Mouse (Mus musculus) kidney, embryonic 14.5 days (tissue): Measurements from ENCODE around the gene Vezf1. TPM values are rescaled to one million over a fixed set of nuclear protein-coding genes. Genes with fewer than 3 reads are reported as not detected.

Experiments
- ATAC-seq: fragments of 200-750 bp; cut with Nextera tagmentation; 2 replicates; pipeline ENCODE4 v1.8.0; 2017; ENCODE audit warnings: moderate number of reproducible peaks, mild to moderate bottlenecking, moderate TSS enrichment, moderate library complexity; ENCODE audit not compliant: low FRiP score, low TSS enrichment
- H3K27ac ChIP-seq: fragments of 300-500 bp; sonication (generic); 2 replicates; pipeline ENCODE4 v1.5.1; 2014; ENCODE audit warnings: low read depth, mild to moderate bottlenecking, low read length, moderate library complexity, mixed read lengths
- H3K27me3 ChIP-seq: fragments of 300-500 bp; sonication (generic); 2 replicates; pipeline ENCODE4 v1.6.1; 2014; ENCODE audit warnings: mild to moderate bottlenecking, low read length; ENCODE audit not compliant: control insufficient read depth, insufficient read depth
- H3K36me3 ChIP-seq: fragments of 300-500 bp; sonication (generic); 2 replicates; pipeline ENCODE4 v1.6.1; 2014; ENCODE audit warnings: low read length, mixed read lengths; ENCODE audit not compliant: control insufficient read depth, insufficient read depth
- H3K4me1 ChIP-seq: fragments of 300-500 bp; sonication (generic); 2 replicates; pipeline ENCODE4 v1.6.1; 2014; ENCODE audit warnings: low read length, mixed read lengths; ENCODE audit not compliant: control insufficient read depth, insufficient read depth
- H3K4me2 ChIP-seq: fragments of 300-500 bp; sonication (generic); replicated peaks from 2 replicates; pipeline ENCODE4 v1.6.1; 2014; ENCODE audit warnings: low read depth, mild to moderate bottlenecking, low read length
- H3K4me3 ChIP-seq: fragments of 300-500 bp; sonication (generic); 2 replicates; pipeline ENCODE4 v1.5.1; 2014; ENCODE audit warnings: mild to moderate bottlenecking, low read length
- H3K9ac ChIP-seq: fragments of 300-500 bp; sonication (generic); 2 replicates; pipeline ENCODE4 v1.6.1; 2014; ENCODE audit warnings: low read depth, mild to moderate bottlenecking, low read length, moderate library complexity
- H3K9me3 ChIP-seq: fragments of 300-500 bp; sonication (generic); 2 replicates; pipeline ENCODE4 v1.6.1; 2016; ENCODE audit warnings: low read length; ENCODE audit not compliant: control insufficient read depth
- WGBS: fragments of 180-500 bp; shearing (Covaris S2); extraction: QIAGEN DNeasy Blood & Tissue Kit; methylation state at CpG from one replicate; pipeline ENCODE4 v1.1.7; 2014; 5-methylcytosine and 5-hydroxymethylcytosine counted together
- polyA plus RNA-seq: library from polyadenylated mRNA; unstranded; fragments of >200 nt; fragmentation: Nextera tagmentation; extraction: Ambion mirVana; gene quantifications from 2 replicates; pipeline ENCODE4 v1.2.1, GENCODE M21; 2014

The Vezf1 gene
- polyA plus RNA-seq, 1 experiment from 2014 or later, result 50.7 TPM

DNA sequence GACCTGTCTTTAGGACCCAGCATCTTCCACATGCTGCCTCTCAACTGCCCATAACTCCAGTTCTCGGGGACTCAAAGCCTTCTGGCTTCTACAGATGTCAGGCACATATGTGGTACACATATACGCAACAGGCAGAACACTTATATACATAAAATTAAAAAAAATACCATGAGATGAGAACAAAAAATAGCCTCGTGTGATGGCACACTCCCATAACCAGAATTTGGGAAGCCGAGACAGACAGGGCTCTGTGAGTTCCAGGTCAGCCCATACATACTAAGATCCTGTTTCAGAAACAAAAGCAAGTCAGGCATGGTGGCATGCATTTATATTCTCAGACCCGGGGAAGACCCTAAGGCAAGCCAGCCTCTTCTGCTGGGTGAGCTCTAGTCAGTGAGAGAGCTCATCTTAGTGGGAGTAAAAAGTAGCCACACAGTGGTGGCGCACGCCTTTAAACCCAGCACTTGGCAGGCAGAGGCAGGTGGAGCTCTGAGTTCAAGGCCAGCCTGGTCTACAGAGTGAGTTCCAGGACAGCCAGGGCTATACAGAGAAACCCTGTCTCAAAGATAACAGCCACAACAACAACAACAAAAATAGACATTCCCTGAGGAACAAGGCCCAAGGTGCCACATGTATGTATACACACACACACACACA is 44.7 kb downstream of the Vezf1 start:
- H3K4me3 ChIP-seq, result no peak overlapping the region
- H3K4me1 ChIP-seq, result peaks cover 39% of the 10 kb centered on the region
- no peak for ATAC-seq
- H3K27me3 ChIP-seq, result no peaks in the 10 kb centered on the region
- no peaks in the 10 kb centered on the region for H3K36me3 ChIP-seq
- 82% methylated on average over 7 of the region's 7 CpGs for WGBS
- H3K9me3 ChIP-seq, result no peaks in the 10 kb centered on the region
- H3K27ac ChIP-seq, result no peak overlapping the region
- no peak overlapping the region for H3K9ac ChIP-seq
- H3K4me2 ChIP-seq, result no peak overlapping the region

DNA sequence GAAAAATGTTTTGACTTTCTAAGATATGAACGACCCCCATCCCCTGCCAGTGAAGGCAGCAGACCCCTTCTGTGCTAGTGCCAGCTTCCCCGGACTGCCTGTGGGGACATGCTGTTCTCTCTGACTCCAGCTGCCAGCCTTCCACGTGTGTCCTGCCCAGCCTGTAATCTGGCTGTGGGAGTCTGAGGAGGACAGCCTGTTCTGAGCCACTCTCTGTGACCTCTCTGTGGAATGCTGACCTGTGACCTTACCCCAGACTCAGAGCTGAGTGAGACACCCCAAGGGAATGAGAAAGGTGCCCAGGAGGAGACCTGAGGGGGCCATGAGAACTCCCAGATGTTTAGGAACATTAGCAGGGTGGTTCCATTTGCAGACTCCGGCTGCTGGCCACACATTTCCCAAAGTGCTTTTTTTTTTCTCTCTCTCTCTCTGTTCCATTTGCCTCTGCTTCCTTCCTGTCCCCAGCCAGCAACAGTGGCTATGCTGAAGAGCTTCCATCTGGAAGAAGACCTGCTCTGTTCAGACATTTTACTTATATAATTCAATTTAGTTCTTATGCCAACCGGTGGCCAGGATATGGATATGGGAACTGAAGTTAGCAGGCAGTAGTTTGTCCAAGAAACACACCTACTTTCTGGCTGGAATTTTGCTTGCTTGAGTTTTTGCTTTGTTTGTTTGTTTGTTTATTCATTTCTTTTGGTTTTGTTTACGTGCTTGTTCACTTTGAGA is 45.6 kb downstream of the Vezf1 start:
- H3K9me3 ChIP-seq, result no peaks in the 10 kb centered on the region
- WGBS, result 39% methylated on average over 6 of the region's 6 CpGs
- H3K36me3 ChIP-seq, result no peaks in the 10 kb centered on the region
- H3K27me3 ChIP-seq, result no peaks in the 10 kb centered on the region
- 0 out of 2 replicates have a peak, but pooled peaks have one; percentile 17 for ATAC-seq
- no peak overlapping the region for H3K9ac ChIP-seq
- no peak overlapping the region for H3K4me2 ChIP-seq
- no peak overlapping the region for H3K4me3 ChIP-seq
- no peak overlapping the region for H3K27ac ChIP-seq
- peaks cover 47% of the 10 kb centered on the region for H3K4me1 ChIP-seq

DNA sequence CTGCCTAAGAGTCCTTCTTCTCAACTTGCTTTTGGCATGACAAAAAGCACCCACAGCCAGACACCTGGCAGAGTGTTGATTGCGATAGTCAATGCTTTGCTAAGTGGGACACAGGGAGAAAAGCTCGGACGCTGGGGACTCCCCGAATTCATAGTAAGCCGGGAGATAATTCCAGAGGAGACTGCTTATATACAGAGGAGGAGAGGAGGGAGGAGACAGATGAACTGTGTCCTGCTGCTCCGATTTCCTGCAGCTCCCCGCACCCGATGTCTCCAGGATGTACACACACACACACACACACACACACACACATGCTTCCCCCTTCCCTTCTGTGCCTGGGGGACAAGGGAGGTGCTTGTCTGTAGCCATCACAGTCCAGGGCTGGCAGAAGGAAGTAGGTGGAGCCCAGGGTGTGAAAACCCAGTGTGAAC is 46.8 kb downstream of the Vezf1 start:
- ATAC-seq, result 0 out of 2 replicates have a peak, but pooled peaks have one; percentile 32
- H3K4me3 ChIP-seq, result no peak overlapping the region
- peak overlapping the region; percentile 53; the same call in 1 of the 2 replicates for H3K27ac ChIP-seq
- no peak overlapping the region for H3K9ac ChIP-seq
- H3K27me3 ChIP-seq, result no peaks in the 10 kb centered on the region
- H3K4me2 ChIP-seq, result 0 out of 2 replicates have a peak overlapping the region, but pooled peaks have one; percentile 3
- peaks cover 58% of the 10 kb centered on the region for H3K4me1 ChIP-seq
- WGBS, result 15% methylated on average over 8 of the region's 8 CpGs
- no peaks in the 10 kb centered on the region for H3K36me3 ChIP-seq
- no peaks in the 10 kb centered on the region for H3K9me3 ChIP-seq

DNA sequence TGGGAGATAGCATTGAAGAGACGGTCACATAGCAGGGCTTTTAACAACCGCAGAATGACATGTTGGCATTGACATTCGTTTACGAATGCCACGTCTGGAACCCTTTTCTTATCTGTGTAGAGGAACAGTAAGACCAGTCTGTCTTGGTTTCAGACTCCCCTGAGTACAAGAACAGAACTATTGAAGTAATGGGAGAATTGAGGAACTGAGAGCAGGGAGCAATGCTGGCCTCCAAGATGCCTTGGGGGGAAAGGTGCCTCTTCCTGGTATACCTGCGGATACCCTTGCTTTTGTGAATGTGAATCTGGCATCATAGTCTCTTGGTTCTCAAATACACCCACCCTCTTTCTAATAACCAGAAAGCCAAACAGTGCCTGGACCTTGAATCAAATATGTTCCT is 48.5 kb downstream of the Vezf1 start:
- Histone ChIP-seq H3K9me3 (no peaks in the 10 kb centered on the region), H3K4me2 (no peak overlapping the region), H3K4me1 (peaks cover 58% of the 10 kb centered on the region), H3K27me3 (no peaks in the 10 kb centered on the region), H3K36me3 (no peaks in the 10 kb centered on the region), H3K27ac (no peak overlapping the region), H3K4me3 (no peak overlapping the region), H3K9ac (no peak overlapping the region)
- no peak for ATAC-seq
- WGBS, result 86% methylated on average over 6 of the region's 6 CpGs

DNA sequence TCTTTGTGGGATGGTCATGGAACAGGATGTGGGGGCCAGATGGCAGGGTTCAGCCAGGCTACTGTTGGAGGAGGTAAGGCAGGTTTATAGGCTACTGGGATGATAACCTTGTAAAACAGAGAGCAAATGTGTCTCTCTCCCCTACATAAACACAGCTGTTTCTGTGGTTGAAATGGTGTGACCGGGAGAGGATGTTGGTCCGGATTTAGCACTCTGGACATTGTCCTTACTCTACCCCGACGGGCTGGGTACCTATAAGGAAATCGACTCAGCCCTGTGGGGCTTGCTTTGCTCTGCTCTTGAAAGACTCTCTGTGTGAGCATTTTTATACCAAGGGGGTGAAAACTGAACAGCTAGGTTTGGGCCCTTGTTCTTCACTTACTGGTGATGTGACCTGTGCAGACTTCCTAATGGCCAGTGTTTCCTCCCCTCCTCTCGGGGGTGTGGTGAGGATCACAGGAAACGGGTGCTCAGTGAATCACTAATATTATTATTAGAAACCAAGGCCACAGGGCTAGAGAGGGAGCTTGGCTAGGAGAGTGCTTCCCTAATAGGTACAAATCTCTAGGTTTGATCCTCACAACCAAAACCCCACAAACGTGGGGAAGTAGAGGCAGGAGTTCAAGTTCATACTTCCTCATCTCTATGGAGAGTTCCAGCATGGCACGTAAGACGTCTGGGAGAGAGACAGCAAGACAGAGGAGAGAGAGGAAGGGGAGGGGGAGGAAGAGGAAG is 49.4 kb downstream of the Vezf1 start:
- no peak overlapping the region for H3K9ac ChIP-seq
- 21% methylated on average over 10 of the region's 10 CpGs for WGBS
- H3K4me3 ChIP-seq, result no peak overlapping the region
- H3K27me3 ChIP-seq, result no peaks in the 10 kb centered on the region
- ATAC-seq, result no peak
- no peak overlapping the region for H3K4me2 ChIP-seq
- H3K36me3 ChIP-seq, result no peaks in the 10 kb centered on the region
- no peaks in the 10 kb centered on the region for H3K9me3 ChIP-seq
- H3K27ac ChIP-seq, result peak overlapping the region; percentile 85
- H3K4me1 ChIP-seq, result peaks cover 58% of the 10 kb centered on the region

DNA sequence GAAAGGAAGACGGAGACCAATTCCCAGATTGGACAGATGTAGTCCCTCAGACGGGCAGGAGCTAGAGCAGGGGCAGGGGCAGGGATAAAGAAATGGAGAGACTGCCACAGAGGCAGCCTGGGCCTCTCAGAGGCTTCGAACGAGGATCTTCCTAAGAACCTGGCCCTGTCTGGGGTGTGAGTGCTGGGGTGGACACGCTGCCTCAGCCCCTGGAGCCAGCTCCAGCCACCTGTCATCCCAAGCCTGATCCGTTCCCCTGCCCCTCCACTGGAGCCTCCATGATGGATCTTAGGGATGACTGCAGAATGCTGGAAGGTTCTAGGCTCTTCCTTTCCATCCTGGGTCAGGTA is 50.0 kb downstream of the Vezf1 start:
- H3K9ac ChIP-seq, result no peak overlapping the region
- no peaks in the 10 kb centered on the region for H3K27me3 ChIP-seq
- H3K4me2 ChIP-seq, result no peak overlapping the region
- ATAC-seq, result no peak
- no peaks in the 10 kb centered on the region for H3K36me3 ChIP-seq
- WGBS, result 39% methylated on average over 6 of the region's 6 CpGs
- no peak overlapping the region for H3K4me3 ChIP-seq
- H3K9me3 ChIP-seq, result no peaks in the 10 kb centered on the region
- peak overlapping the region; percentile 85 for H3K27ac ChIP-seq
- peaks cover 58% of the 10 kb centered on the region for H3K4me1 ChIP-seq

DNA sequence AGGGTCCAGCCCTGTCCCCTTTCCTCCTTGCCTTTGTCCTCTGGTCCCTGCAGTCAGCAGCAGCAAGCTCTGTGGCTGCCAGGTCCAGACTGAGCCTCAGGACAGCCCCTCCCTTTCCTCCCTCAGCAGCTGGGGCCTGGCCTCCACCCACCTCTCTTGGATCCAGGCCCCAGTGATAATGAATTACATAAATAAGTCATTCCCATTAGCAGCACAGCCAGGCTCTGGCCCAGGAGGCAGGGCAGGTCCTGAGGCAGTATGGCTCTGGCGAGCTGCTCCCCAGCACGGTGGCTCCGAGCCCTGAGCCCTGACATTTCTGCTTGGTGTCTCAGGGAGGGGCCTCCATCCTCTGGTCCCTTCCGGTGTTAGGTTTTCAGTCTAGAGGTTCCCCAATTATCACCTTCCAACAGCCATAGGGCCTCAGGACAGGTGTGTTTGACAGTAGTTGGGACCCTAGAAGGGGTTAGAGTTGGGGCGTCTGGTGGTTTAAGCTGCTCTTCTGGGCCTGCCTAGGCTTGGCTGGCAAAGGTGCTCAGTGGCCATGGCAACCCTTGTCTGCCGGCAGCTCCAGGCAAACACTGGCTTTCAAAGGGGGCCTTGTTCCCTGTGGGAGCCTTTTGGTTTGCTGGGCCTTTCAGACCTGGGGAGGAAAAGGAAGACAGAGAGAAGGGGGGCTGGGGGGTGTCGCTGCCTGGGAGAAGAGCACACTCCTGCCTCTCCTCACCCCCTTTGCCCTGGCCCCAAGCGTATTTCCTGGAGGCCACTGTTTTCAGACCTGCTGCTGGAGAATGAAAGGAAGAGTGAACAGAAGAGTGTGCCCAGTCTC is 51.0 kb downstream of the Vezf1 start:
- Histone ChIP-seq H3K4me2 (no peak overlapping the region; the same call in 1 of the 2 replicates), H3K36me3 (no peaks in the 10 kb centered on the region), H3K27ac (peak overlapping the region; percentile 85), H3K9ac (peak overlapping the region; percentile 28; the same call in 1 of the 2 replicates), H3K27me3 (no peaks in the 10 kb centered on the region), H3K9me3 (no peaks in the 10 kb centered on the region), H3K4me1 (peaks cover 56% of the 10 kb centered on the region), H3K4me3 (no peak overlapping the region)
- ATAC-seq, result peak; percentile 85
- WGBS, result 8% methylated on average over 8 of the region's 8 CpGs

DNA sequence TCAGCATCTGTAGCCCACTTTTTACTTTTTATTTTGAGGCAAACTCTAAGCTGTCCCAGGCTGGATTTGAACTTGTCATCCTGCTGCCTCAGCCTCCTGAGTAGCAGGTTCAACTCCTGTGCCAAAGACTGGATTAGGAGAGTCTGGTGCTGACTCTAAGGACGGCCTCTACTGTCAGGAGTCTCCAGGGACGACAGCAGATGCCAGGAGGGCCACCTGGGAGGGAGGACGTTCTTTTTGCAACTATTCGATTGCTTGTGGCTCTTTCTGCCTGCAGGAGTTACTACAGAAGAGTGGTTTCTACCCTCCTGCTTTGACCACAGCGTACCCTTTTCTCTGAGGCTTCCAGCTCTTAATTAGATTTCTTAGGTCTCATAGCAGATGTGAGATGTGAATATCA is 54.5 kb downstream of the Vezf1 start:
- H3K4me2 ChIP-seq, result no peak overlapping the region
- no peak overlapping the region for H3K27ac ChIP-seq
- ATAC-seq, result no peak
- H3K4me1 ChIP-seq, result peaks cover 38% of the 10 kb centered on the region
- no peak overlapping the region for H3K9ac ChIP-seq
- WGBS, result 63% methylated on average over 5 of the region's 5 CpGs
- no peaks in the 10 kb centered on the region for H3K9me3 ChIP-seq
- H3K27me3 ChIP-seq, result no peaks in the 10 kb centered on the region
- H3K36me3 ChIP-seq, result no peaks in the 10 kb centered on the region
- no peak overlapping the region for H3K4me3 ChIP-seq
